Mouse (Mus musculus) neural tube, embryonic 11.5 days (tissue): Measurements from ENCODE around the gene Abhd6. TPM values are rescaled to one million over a fixed set of nuclear protein-coding genes. Genes with fewer than 3 reads are reported as not detected.
A peak's percentile ranks its signal among the peaks of the same experiment; 100 is the strongest.

Experiments
- ATAC-seq: fragments of 200-750 bp; cut with Nextera tagmentation; 2 replicates; pipeline ENCODE4 v1.8.0; 2017; ENCODE audit warnings: moderate number of reproducible peaks, mild to moderate bottlenecking, moderate TSS enrichment, moderate library complexity; ENCODE audit not compliant: insufficient read depth, low FRiP score, low TSS enrichment
- DNase-seq: peaks from one replicate; pipeline ENCODE4 v3.0.0-alpha.2; 2015; ENCODE audit warnings: low spot score
- H3K27ac ChIP-seq: fragments of 300-500 bp; sonication (generic); 2 replicates; pipeline ENCODE4 v1.5.1; 2014; ENCODE audit warnings: low read depth, mild to moderate bottlenecking, low read length
- H3K27me3 ChIP-seq: fragments of 300-500 bp; sonication (generic); 2 replicates; pipeline ENCODE4 v1.6.1; 2014; ENCODE audit warnings: mild to moderate bottlenecking, low read length, mixed read lengths; ENCODE audit not compliant: control insufficient read depth, insufficient read depth
- H3K36me3 ChIP-seq: fragments of 300-500 bp; sonication (generic); 2 replicates; pipeline ENCODE4 v1.6.1; 2014; ENCODE audit warnings: mild to moderate bottlenecking, low read length, moderate library complexity, mixed read lengths; ENCODE audit not compliant: control insufficient read depth, insufficient read depth
- H3K4me1 ChIP-seq: fragments of 300-500 bp; sonication (generic); 2 replicates; pipeline ENCODE4 v1.6.1; 2014; ENCODE audit warnings: low read length, mixed read lengths; ENCODE audit not compliant: control insufficient read depth, insufficient read depth
- H3K4me2 ChIP-seq: fragments of 300-500 bp; sonication (generic); 2 replicates; pipeline ENCODE4 v1.6.1; 2014; ENCODE audit warnings: low read depth, mild to moderate bottlenecking, moderate library complexity
- H3K4me3 ChIP-seq: fragments of 300-500 bp; sonication (generic); 2 replicates; pipeline ENCODE4 v1.5.1; 2014; ENCODE audit warnings: low read depth, low read length
- H3K9ac ChIP-seq: fragments of 300-500 bp; sonication (generic); 2 replicates; pipeline ENCODE4 v1.6.1; 2014; ENCODE audit warnings: mild to moderate bottlenecking, low read length
- H3K9me3 ChIP-seq: fragments of 300-500 bp; sonication (generic); 2 replicates; pipeline ENCODE4 v1.6.1; 2016; ENCODE audit warnings: low read length; ENCODE audit not compliant: control insufficient read depth
- WGBS: fragments of 180-500 bp; shearing (Covaris S2); extraction: QIAGEN DNeasy Blood & Tissue Kit; methylation state at CpG from one replicate; pipeline ENCODE4 v1.1.7; 2014; 5-methylcytosine and 5-hydroxymethylcytosine counted together
- polyA plus RNA-seq: library from polyadenylated mRNA; unstranded; fragments of >200 nt; fragmentation: Nextera tagmentation; extraction: Ambion mirVana; gene quantifications from 2 replicates; pipeline ENCODE4 v1.2.1, GENCODE M21; 2014

Gene Abhd6
- 17.3 and 17.5 TPM in 2 replicates for polyA plus RNA-seq

- peak within 1 kb of the TSS; percentile 69 for H3K9ac ChIP-seq
- peak within 1 kb of the TSS; percentile 58 for H3K4me3 ChIP-seq
- no peak within 1 kb of the TSS for H3K27ac ChIP-seq
- 3% methylated on average over 38 of the region's 38 CpGs for WGBS
- peak within 1 kb of the TSS; percentile 84 for H3K4me2 ChIP-seq
- H3K27me3 ChIP-seq, result peaks cover 9% of the 10 kb centered on the region
- DNase-seq (peak; percentile 91), ATAC-seq (peak; percentile 87)
- H3K9me3 ChIP-seq, result no peaks in the 10 kb centered on the region
- no peaks in the 10 kb centered on the region for H3K36me3 ChIP-seq
- peaks cover 4% of the 10 kb centered on the region; the same call in 1 of the 2 replicates for H3K4me1 ChIP-seq
Measured at GRCm38 (mm10) chr14:8002432-8003092, at the start of gene Abhd6. Gene Abhd6, plus strand, starts transcription at chr14:8002902.

- WGBS, result 26% methylated on average over 6 of the region's 6 CpGs
- Histone ChIP-seq H3K36me3 (no peaks in the 10 kb centered on the region), H3K27ac (no peak overlapping the region), H3K9me3 (no peaks in the 10 kb centered on the region), H3K9ac (no peak overlapping the region), H3K27me3 (no peaks in the 10 kb centered on the region), H3K4me2 (no peak overlapping the region), H3K4me3 (no peak overlapping the region), H3K4me1 (no peaks in the 10 kb centered on the region; the same call in 1 of the 2 replicates)
- ATAC-seq (no peak), DNase-seq (no peak)
Measured at GRCm38 (mm10) chr14:7954071-7954471, 48.6 kb upstream of the Abhd6 start.

GRCm38 (mm10) chr14:7956427-7956826 lies 46.3 kb upstream of the Abhd6 start:
- DNase-seq (no peak), ATAC-seq (no peak)
- H3K9me3 ChIP-seq, result no peaks in the 10 kb centered on the region
- no peaks in the 10 kb centered on the region for H3K36me3 ChIP-seq
- H3K27me3 ChIP-seq, result no peaks in the 10 kb centered on the region
- H3K4me2 ChIP-seq, result no peak overlapping the region
- H3K4me3 ChIP-seq, result no peak overlapping the region
- H3K9ac ChIP-seq, result no peak overlapping the region
- no peak overlapping the region for H3K27ac ChIP-seq
- 83% methylated on average over 10 of the region's 10 CpGs for WGBS
- H3K4me1 ChIP-seq, result no peaks in the 10 kb centered on the region; the same call in 1 of the 2 replicates

GRCm38 (mm10) chr14:7957049-7957448 lies 45.7 kb upstream of the Abhd6 start, which contains the start of gene Gm45521:
Gene Gm45521, plus strand, starts transcription at chr14:7957288.
- ATAC-seq, result peak; percentile 56
- Histone ChIP-seq H3K4me2 (no peak within 1 kb of the TSS), H3K27me3 (no peaks in the 10 kb centered on the region), H3K27ac (no peak within 1 kb of the TSS), H3K36me3 (no peaks in the 10 kb centered on the region), H3K9ac (no peak within 1 kb of the TSS), H3K9me3 (no peaks in the 10 kb centered on the region), H3K4me3 (no peak within 1 kb of the TSS), H3K4me1 (no peaks in the 10 kb centered on the region; the same call in 1 of the 2 replicates)
- 45% methylated on average over 9 of the region's 9 CpGs for WGBS
- no peak for DNase-seq

GRCm38 (mm10) chr14:7960616-7961015 lies 42.1 kb upstream of the Abhd6 start:
- 55% methylated on average over 11 of the region's 11 CpGs for WGBS
- ATAC-seq, result no peak

GRCm38 (mm10) chr14:7961714-7962113 lies 41.0 kb upstream of the Abhd6 start:
- DNase-seq, result no peak
- 88% methylated on average over 5 of the region's 5 CpGs for WGBS

More at GRCm38 (mm10) chr14:7960616-7961015, 42.1 kb upstream of the Abhd6 start:
- no peaks in the 10 kb centered on the region for H3K27me3 ChIP-seq
- no peaks in the 10 kb centered on the region for H3K36me3 ChIP-seq
- peak; percentile 47 for DNase-seq
- no peak overlapping the region for H3K4me3 ChIP-seq
- H3K27ac ChIP-seq, result no peak overlapping the region
- no peaks in the 10 kb centered on the region; the same call in 1 of the 2 replicates for H3K4me1 ChIP-seq
- H3K4me2 ChIP-seq, result no peak overlapping the region
- no peak overlapping the region for H3K9ac ChIP-seq
- no peaks in the 10 kb centered on the region for H3K9me3 ChIP-seq

GRCm38 (mm10) chr14:7962626-7963025 lies 40.1 kb upstream of the Abhd6 start:
- Histone ChIP-seq H3K9ac (no peak overlapping the region), H3K4me1 (no peaks in the 10 kb centered on the region), H3K27me3 (no peaks in the 10 kb centered on the region), H3K4me3 (no peak overlapping the region), H3K36me3 (no peaks in the 10 kb centered on the region), H3K9me3 (no peaks in the 10 kb centered on the region), H3K4me2 (no peak overlapping the region), H3K27ac (no peak overlapping the region)
- no peak for ATAC-seq
- no peak for DNase-seq
- WGBS, result 86% methylated on average over 2 of the region's 2 CpGs

More at GRCm38 (mm10) chr14:7961714-7962113, 41.0 kb upstream of the Abhd6 start:
- no peaks in the 10 kb centered on the region for H3K36me3 ChIP-seq
- H3K9ac ChIP-seq, result no peak overlapping the region
- H3K4me3 ChIP-seq, result no peak overlapping the region
- H3K4me1 ChIP-seq, result no peaks in the 10 kb centered on the region; the same call in 1 of the 2 replicates
- no peak for ATAC-seq
- H3K27ac ChIP-seq, result no peak overlapping the region
- H3K4me2 ChIP-seq, result no peak overlapping the region
- no peaks in the 10 kb centered on the region for H3K9me3 ChIP-seq
- no peaks in the 10 kb centered on the region for H3K27me3 ChIP-seq

- no peak for ATAC-seq
- Histone ChIP-seq H3K9me3 (no peaks in the 10 kb centered on the region), H3K9ac (no peak overlapping the region), H3K4me1 (no peaks in the 10 kb centered on the region), H3K27me3 (no peaks in the 10 kb centered on the region), H3K4me3 (no peak overlapping the region), H3K4me2 (no peak overlapping the region), H3K27ac (no peak overlapping the region), H3K36me3 (no peaks in the 10 kb centered on the region)
- DNase-seq, result no peak
- 74% methylated on average over 7 of the region's 7 CpGs for WGBS
Measured at GRCm38 (mm10) chr14:7963160-7963559, 39.5 kb upstream of the Abhd6 start.
